Mouse (Mus musculus) lung, adult 2 months (tissue): Measurements from ENCODE around the gene H2-DMa. TPM values are rescaled to one million over a fixed set of nuclear protein-coding genes. Genes with fewer than 3 reads are reported as not detected.
A peak's percentile ranks its signal among the peaks of the same experiment; 100 is the strongest.

Source experiments
- DNase-seq: peaks from one replicate; pipeline ENCODE4 v3.0.0; 2022
- H3K4me1 ChIP-seq: fragments of 200-500 bp; 2 replicates; pipeline ENCODE4 v1.6.1; 2011; ENCODE audit warnings: low read length; ENCODE audit not compliant: control insufficient read depth, insufficient read depth
- H3K4me3 ChIP-seq: fragments of 200-500 bp; replicated peaks from 2 replicates; pipeline ENCODE3; 2011; ENCODE audit warnings: low read depth, mild to moderate bottlenecking, control low read depth, low read length; ENCODE audit errors: extremely low read depth
- CTCF ChIP-seq: fragments of 200-500 bp; IDR thresholded peaks from 2 replicates; pipeline ENCODE4 v1.5.1; 2011; ENCODE audit warnings: mild to moderate bottlenecking, low read length, control low read depth; ENCODE audit not compliant: insufficient read depth
- POLR2A ChIP-seq: fragments of 200-500 bp; IDR thresholded peaks from 2 replicates; pipeline ENCODE4 v1.6.1; 2011; ENCODE audit warnings: low read depth, mild to moderate bottlenecking, control low read depth, low read length, borderline replicate concordance; ENCODE audit errors: extremely low read depth
- WGBS: fragments of 180-500 bp; shearing (Covaris S2); methylation state at CpG from one replicate; pipeline ENCODE4 v1.1.7; 2018; 5-methylcytosine and 5-hydroxymethylcytosine counted together
- polyA plus RNA-seq: library from polyadenylated mRNA; depleted of rRNA; stranded (reverse); fragments of >200 nt; gene quantifications from 2 replicates; pipeline ENCODE4 v1.2.3, GENCODE M21; 2012

H2-DMa gene
- polyA plus RNA-seq, 1 experiment: 109 TPM

DNA sequence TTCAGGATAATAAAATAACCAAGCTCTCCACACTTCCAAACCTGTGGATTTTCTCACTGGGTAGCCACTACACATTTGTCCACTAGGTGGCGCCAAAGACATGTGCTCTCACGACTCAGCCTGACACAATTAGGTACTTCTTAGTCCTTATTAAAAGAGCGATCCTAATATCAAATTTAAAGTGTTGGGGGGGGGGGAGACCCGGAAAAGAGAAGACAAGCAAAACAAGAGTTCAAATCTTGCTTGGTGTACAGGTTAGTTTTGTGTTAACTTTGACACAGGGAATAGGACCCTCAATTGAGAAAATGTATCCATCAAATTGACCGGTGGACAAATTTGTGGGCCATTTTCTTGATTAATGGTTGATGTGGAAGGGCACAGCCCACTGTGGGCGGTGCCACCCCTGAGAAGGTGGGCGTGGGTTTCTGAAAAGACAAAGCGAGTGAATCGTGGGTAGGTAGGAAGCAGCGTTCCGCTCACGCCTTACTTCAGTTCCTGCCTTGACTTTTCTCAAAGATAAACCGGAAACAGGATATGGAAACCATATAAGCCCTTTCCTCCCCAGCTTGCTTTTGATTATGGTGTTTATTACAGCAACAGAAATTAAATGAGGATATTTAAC, 51.6 kb downstream of the H2-DMa start:
- H3K4me3 ChIP-seq: no peak overlapping the region
- whole genome bisulfite sequencing: 16% methylated on average over 13 of the region's 13 CpGs
- no peak for TF ChIP-seq POLR2A
- TF ChIP-seq CTCF: peak; percentile 78
- H3K4me1 ChIP-seq: no peaks in the 10 kb centered on the region
- peak; percentile 82 for DNase-seq

GRCm38 (mm10) chr17:34172528-34172927, 53.2 kb downstream of the H2-DMa start:
- no peaks in the 10 kb centered on the region for H3K4me1 ChIP-seq
- WGBS: 97% methylated on average over 5 of the region's 5 CpGs
- no peak overlapping the region for H3K4me3 ChIP-seq
- DNase-seq: no peak
- TF ChIP-seq CTCF (no peak), POLR2A (no peak)

- H3K4me1 ChIP-seq: no peaks in the 10 kb centered on the region
- TF ChIP-seq POLR2A (no peak), CTCF (no peak)
- H3K4me3 ChIP-seq: no peak overlapping the region
- no peak for DNase-seq
- 44% methylated on average over 1 of the region's 1 CpGs for WGBS
These were observed 54.7 kb downstream of the H2-DMa start for GRCm38 (mm10) chr17:34174075-34174474.

GRCm38 (mm10) chr17:34177179-34177578, 57.8 kb downstream of the H2-DMa start:
- Histone ChIP-seq H3K4me1 (no peaks in the 10 kb centered on the region), H3K4me3 (no peak overlapping the region)
- no peak for DNase-seq
- TF ChIP-seq CTCF (no peak), POLR2A (no peak)
- WGBS: 73% methylated on average over 4 of the region's 4 CpGs

DNA sequence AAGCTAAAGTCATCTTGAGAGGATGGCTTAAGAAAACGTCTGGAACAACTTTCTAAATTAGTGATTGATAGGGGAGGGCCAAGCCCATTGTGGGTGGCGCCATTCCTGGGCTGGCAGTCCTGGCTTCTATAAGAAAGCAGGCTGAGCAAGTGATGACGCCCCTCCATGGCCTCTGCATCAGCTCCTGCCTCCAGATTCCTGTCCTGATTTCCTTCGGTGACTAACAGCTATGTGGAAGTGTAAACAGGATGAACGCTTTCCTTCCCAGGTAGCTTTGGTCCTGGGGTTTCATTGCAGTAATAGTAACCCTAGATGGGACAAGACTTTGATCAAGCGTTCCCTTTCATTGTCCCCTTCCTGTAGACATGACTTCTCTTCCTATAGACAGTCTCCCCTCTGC, 59.7 kb downstream of the H2-DMa start:
- no peaks in the 10 kb centered on the region for H3K4me1 ChIP-seq
- TF ChIP-seq POLR2A: no peak
- TF ChIP-seq CTCF: no peak
- DNase-seq: no peak
- 38% methylated on average over 6 of the region's 6 CpGs for WGBS
- no peak overlapping the region for H3K4me3 ChIP-seq

DNA sequence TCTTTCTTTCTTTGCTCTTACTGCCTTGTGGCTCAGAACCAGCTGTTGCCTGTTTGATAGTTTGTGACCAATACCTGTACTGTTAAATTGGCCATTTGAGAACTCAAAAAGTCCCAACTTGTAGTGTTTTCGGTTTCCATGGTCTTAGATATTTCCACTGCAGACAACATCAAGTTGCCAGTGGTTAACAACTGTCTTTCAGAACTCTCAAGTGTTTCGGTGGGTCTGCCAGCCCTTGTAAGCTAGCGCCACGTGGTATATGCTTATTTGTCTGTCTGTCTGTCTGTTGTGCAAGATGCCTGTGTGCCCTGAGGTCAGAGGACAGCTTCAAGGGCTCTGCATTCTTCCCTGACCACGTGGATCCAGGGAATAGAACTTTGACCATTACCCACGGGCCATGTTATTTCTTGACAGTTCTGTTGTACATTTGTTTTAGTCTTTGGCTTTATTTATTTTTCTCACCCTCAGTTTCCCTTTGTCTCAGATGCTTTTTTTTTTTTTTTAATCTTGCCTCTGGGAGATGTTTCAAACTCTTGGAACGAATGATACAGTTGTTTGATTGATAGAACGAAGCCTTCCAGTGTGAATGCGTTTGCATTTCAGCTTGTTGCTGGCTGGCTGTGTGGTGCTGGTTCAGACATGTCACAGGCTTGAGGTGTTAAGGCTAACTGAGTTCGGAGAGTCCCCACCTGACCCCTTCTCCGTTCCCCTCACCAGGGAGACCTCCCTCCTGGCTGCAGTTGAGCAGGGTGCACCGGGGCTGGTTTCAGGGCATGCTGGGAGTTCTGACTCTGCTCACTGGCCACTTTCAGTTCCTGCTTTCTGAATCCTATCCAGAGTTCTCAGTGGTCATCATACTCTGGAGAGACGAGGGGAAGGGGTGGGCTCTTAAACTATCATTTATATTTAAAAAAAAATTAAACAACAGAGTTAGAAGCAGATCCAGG, 60.8 kb downstream of the H2-DMa start:
- WGBS: 58% methylated on average over 13 of the region's 13 CpGs
- DNase-seq: no peak
- TF ChIP-seq POLR2A: no peak
- TF ChIP-seq CTCF: no peak
- Histone ChIP-seq H3K4me1 (no peaks in the 10 kb centered on the region), H3K4me3 (no peak overlapping the region)

- H3K4me3 ChIP-seq: no peak overlapping the region
- DNase-seq: no peak
- 71% methylated on average over 15 of the region's 15 CpGs for whole genome bisulfite sequencing
- peaks cover 6% of the 10 kb centered on the region; the same call in 1 of the 2 replicates for H3K4me1 ChIP-seq
- TF ChIP-seq CTCF: no peak
- no peak for TF ChIP-seq POLR2A
These were observed 64.4 kb downstream of the H2-DMa start for GRCm38 (mm10) chr17:34183564-34184219.

- DNase-seq: no peak
- H3K4me1 ChIP-seq: peaks cover 11% of the 10 kb centered on the region
- no peak overlapping the region for H3K4me3 ChIP-seq
- WGBS: 91% methylated on average over 9 of the region's 9 CpGs
- TF ChIP-seq POLR2A: no peak
- TF ChIP-seq CTCF: no peak
These were observed 66.2 kb downstream of the H2-DMa start for GRCm38 (mm10) chr17:34185526-34185925.

DNA sequence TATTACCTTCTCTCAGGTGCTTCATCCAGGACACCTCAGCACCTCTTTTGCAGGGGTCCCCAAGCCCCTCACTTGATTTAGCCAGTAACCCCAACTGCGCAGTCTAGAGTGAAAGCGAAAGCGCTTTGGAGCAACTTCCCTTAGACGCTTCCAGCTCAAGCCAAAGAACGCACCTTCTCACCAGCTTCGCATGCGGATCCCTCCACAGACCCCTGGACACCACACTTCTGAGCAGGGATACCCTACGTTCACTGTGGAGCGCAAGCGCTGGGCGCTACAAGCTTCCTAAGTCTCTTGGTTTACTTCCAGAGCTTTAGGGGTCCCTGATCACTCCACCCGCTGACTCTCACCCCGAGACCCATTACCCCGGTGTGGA, 67.5 kb downstream of the H2-DMa start:
- TF ChIP-seq POLR2A (no peak; the same call in 1 of the 2 replicates), CTCF (no peak)
- peaks cover 11% of the 10 kb centered on the region for H3K4me1 ChIP-seq
- DNase-seq: no peak
- peak overlapping the region; percentile 85 for H3K4me3 ChIP-seq
- 1% methylated on average over 14 of the region's 14 CpGs for WGBS
